Mouse (Mus musculus) small intestine, adult 2 months (tissue): ENCODE results near the gene Spata48.

Source experiments
- CTCF ChIP-seq: fragments of 200-500 bp; IDR thresholded peaks from 2 replicates; pipeline ENCODE4 v1.5.1; 2012; ENCODE audit warnings: low read depth, mild to moderate bottlenecking, control low read depth, inconsistent platforms, low read length, moderate library complexity, mixed read lengths; ENCODE audit not compliant: insufficient replicate concordance, insufficient read length; ENCODE audit errors: extremely low read depth
- POLR2A ChIP-seq: fragments of 200-500 bp; IDR thresholded peaks from 2 replicates; pipeline ENCODE4 v1.6.1; 2012; ENCODE audit warnings: low read depth, mild to moderate bottlenecking, control low read depth, inconsistent platforms, low read length, moderate library complexity

- no peak for TF ChIP-seq POLR2A
- TF ChIP-seq CTCF: no peak
Observed at GRCm38 (mm10) chr11:11512056-11512455, 50.2 kb downstream of the Spata48 start.
